Mouse (Mus musculus) megakaryocyte, embryonic 14.5 days (primary cell): ENCODE data around the gene Abi1. TPM values are rescaled to one million over a fixed set of nuclear protein-coding genes. Genes with fewer than 3 reads are reported as not detected.

Source experiments
- H3K27me3 ChIP-seq: replicated peaks from 2 replicates; pipeline ENCODE3; 2012; ENCODE audit warnings: inconsistent platforms
- H3K36me3 ChIP-seq: replicated peaks from 2 replicates; pipeline ENCODE3; 2012; ENCODE audit warnings: low read length, inconsistent platforms, mixed read lengths
- H3K4me1 ChIP-seq: 2 replicates; pipeline ENCODE4 v1.6.1; 2012; ENCODE audit warnings: inconsistent platforms
- H3K4me3 ChIP-seq: replicated peaks from 2 replicates; pipeline ENCODE3; 2012; ENCODE audit warnings: moderate library complexity, mild to moderate bottlenecking, inconsistent platforms
- H3K9me3 ChIP-seq: 2 replicates; pipeline ENCODE4 v1.6.1; 2012; ENCODE audit warnings: inconsistent platforms
- FLI1 ChIP-seq: IDR thresholded peaks from 2 replicates; pipeline ENCODE4 v1.6.1; 2012; ENCODE audit warnings: low read length, inconsistent platforms, mixed read lengths
- GATA1 ChIP-seq: IDR thresholded peaks from 3 replicates; pipeline ENCODE4 v1.6.1; 2012; ENCODE audit warnings: mixed read lengths, low read length, inconsistent platforms, borderline replicate concordance
- polyA plus RNA-seq: library from polyadenylated mRNA; stranded (reverse); fragments of >175 nt; gene quantifications from 2 replicates; pipeline ENCODE4 v1.2.3, GENCODE M21; 2012; ENCODE audit warnings: low replicate concordance; ENCODE audit not compliant: insufficient read depth

Abi1 gene
- polyA plus RNA-seq, 1 experiment, result 61.8 TPM

DNA sequence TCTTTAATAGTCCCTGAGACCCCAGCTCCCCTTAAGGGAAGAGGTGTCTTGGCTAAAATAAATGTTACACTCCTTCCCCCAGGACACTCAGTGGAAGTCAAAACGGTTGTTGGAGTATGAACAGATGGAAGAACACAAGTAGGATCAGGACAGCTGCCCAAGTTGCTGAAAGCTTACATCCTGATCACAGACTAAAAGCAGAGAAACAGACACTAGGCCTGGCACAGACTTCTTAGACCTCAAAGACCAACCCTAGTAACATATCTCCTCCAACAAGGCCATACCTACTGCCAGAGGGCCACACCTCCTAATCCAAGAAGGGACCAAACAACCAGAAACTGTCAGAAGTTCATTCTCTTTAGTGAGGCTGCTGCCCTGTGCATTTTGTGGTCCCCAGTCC is 31.8 kb downstream of the Abi1 start:
- H3K27me3 ChIP-seq, result no peaks in the 10 kb centered on the region
- H3K36me3 ChIP-seq, result peaks cover 27% of the 10 kb centered on the region
- no peak for TF ChIP-seq GATA1
- TF ChIP-seq FLI1, result no peak
- H3K4me3 ChIP-seq, result no peak overlapping the region
- H3K9me3 ChIP-seq, result no peaks in the 10 kb centered on the region
- peaks cover 53% of the 10 kb centered on the region for H3K4me1 ChIP-seq

DNA sequence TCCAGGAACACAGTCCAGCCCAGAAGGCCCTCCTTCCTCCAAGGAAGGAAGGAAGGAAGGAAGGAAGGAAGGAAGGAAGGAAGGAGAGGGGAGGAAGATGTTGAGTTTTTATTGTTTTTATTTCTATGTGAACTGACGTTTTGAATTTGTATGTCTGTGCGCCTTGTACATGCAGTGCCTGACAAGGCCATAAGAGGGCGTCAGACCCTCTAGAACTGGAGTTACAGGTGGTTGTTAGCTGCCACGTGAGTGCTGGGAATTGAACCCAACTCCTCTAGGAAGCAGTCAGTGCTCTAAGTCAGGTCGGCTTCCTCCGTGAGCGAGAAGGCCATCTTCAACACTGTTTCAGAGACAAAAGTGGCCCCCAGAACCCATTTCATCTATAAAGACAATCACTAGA is 32.5 kb downstream of the Abi1 start:
- Histone ChIP-seq H3K36me3 (peaks cover 32% of the 10 kb centered on the region), H3K27me3 (no peaks in the 10 kb centered on the region), H3K4me1 (peaks cover 59% of the 10 kb centered on the region), H3K9me3 (no peaks in the 10 kb centered on the region), H3K4me3 (no peak overlapping the region)
- TF ChIP-seq GATA1 (no peak), FLI1 (no peak)

DNA sequence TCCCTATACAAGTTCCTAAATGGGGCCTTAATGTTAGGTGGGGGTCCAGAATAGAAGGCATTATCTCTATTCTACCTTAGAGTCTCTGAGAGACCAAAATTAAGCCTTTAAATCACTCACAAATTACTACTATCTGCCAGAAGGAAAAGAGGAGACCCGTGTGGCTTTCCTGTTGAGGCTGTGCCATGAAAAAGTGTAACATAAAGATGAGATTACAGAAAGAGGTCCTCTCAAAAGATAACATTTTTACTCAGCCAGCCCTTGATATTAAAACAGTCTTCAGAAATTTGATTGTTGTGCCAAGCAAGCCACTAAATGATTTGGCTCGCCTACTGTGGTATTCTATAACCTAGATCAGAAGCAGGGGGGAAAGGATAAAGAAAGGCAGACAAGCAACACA is 32.9 kb downstream of the Abi1 start:
- peaks cover 64% of the 10 kb centered on the region for H3K4me1 ChIP-seq
- H3K9me3 ChIP-seq, result no peaks in the 10 kb centered on the region
- no peak for TF ChIP-seq FLI1
- TF ChIP-seq GATA1, result no peak
- no peak overlapping the region for H3K4me3 ChIP-seq
- H3K36me3 ChIP-seq, result peaks cover 34% of the 10 kb centered on the region
- no peaks in the 10 kb centered on the region for H3K27me3 ChIP-seq

DNA sequence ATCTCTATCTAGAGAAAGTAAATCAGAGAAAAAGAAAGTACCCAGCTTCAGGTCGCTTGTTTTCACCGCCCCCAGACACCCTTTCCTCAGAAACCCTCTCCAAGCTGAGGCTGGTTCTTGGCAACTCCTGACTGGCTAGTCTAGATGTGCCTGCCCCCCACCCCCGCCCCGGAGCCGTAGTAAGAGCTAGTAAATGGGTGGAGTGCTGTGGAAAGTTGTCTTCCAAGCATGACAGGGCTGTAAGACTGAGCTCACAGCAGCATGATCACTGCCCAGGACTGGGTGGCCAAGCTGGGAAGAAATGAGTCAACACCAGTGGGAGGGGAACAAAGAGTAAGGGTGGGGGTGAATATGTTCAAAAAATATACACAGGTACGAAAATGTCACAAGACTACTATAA is 33.8 kb downstream of the Abi1 start:
- H3K4me3 ChIP-seq, result peak overlapping the region; percentile 59
- no peaks in the 10 kb centered on the region for H3K27me3 ChIP-seq
- no peak for TF ChIP-seq GATA1
- TF ChIP-seq FLI1, result no peak
- peaks cover 34% of the 10 kb centered on the region for H3K36me3 ChIP-seq
- peaks cover 69% of the 10 kb centered on the region for H3K4me1 ChIP-seq
- no peaks in the 10 kb centered on the region for H3K9me3 ChIP-seq

DNA sequence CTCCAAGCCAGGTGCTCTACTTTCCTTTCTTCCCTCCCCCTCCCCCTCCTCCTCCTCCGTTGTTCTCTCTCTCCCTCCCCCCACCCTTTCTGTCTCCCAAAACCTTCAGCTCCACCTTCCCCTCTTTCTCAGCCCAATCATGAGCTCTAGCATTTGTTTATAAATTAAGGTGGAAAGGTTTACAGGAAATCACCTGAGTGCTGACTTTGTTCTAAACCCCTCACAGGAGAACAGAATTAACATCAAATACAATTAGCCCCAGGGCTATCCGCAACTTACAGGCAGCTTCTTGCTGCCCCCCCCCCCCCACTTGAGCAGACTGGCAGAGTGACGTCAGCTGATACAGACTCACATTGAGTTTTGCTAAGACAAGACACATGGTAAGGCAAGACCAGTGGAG is 37.4 kb downstream of the Abi1 start:
- Histone ChIP-seq H3K4me3 (no peak overlapping the region), H3K27me3 (no peaks in the 10 kb centered on the region), H3K4me1 (peaks cover 81% of the 10 kb centered on the region), H3K9me3 (no peaks in the 10 kb centered on the region), H3K36me3 (peaks cover 15% of the 10 kb centered on the region)
- TF ChIP-seq FLI1 (no peak), GATA1 (no peak)

DNA sequence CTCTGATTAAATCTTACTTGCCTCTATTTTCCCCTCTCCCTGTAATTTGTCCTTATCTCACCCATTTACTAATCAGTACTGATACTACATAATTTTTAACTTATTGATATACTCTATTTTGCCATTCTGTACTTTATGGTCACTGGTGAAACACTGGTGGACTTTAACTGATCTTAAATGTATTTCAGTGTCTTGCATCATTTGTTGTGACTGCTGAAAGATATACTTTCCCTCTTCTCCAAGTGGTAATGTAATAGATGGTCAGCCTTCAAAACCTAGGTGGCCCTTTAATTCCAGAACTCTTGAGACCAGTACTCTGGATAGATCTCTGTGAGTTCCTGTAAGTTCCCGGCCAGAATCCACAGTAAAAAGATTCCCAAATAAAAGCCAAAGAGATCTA is 40.4 kb downstream of the Abi1 start:
- Histone ChIP-seq H3K9me3 (no peaks in the 10 kb centered on the region), H3K27me3 (no peaks in the 10 kb centered on the region), H3K4me1 (peaks cover 76% of the 10 kb centered on the region), H3K4me3 (no peak overlapping the region), H3K36me3 (peaks cover 13% of the 10 kb centered on the region)
- TF ChIP-seq FLI1 (no peak), GATA1 (no peak)

GRCm38 (mm10) chr2:22998804-22999203 is 41.2 kb downstream of the Abi1 start:
- Histone ChIP-seq H3K27me3 (no peaks in the 10 kb centered on the region), H3K9me3 (no peaks in the 10 kb centered on the region), H3K4me3 (peak overlapping the region; percentile 80), H3K36me3 (peaks cover 17% of the 10 kb centered on the region), H3K4me1 (peaks cover 76% of the 10 kb centered on the region)
- no peak for TF ChIP-seq FLI1
- no peak for TF ChIP-seq GATA1

DNA sequence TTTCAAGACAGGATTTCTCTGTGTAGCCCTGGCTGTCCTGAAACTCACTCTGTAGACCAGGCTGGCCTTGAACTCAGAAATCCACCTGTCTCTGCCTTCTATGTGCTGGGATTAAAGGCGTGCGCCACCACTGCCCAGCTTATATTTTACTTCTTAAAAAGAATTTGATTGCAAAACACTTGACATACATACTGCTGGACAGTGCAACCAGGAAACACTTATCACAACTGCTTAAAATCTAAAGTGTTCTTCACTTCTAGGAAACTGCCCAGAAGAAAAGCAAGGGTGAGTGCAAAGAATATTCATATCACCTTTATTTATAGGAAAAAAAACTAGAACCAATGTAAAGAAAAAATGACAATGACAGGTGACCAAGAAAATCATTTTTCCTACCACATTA is 42.0 kb downstream of the Abi1 start:
- Histone ChIP-seq H3K4me1 (peaks cover 71% of the 10 kb centered on the region), H3K4me3 (no peak overlapping the region), H3K27me3 (no peaks in the 10 kb centered on the region), H3K9me3 (no peaks in the 10 kb centered on the region), H3K36me3 (peaks cover 23% of the 10 kb centered on the region)
- TF ChIP-seq FLI1 (no peak), GATA1 (no peak)

GRCm38 (mm10) chr2:22996071-22996470 is 44.0 kb downstream of the Abi1 start:
- peaks cover 30% of the 10 kb centered on the region for H3K36me3 ChIP-seq
- H3K4me3 ChIP-seq, result no peak overlapping the region
- no peaks in the 10 kb centered on the region for H3K9me3 ChIP-seq
- H3K27me3 ChIP-seq, result no peaks in the 10 kb centered on the region
- H3K4me1 ChIP-seq, result peaks cover 56% of the 10 kb centered on the region
- no peak for TF ChIP-seq FLI1
- TF ChIP-seq GATA1, result no peak

- H3K27me3 ChIP-seq, result no peaks in the 10 kb centered on the region
- TF ChIP-seq GATA1 (no peak), FLI1 (no peak)
Measured at GRCm38 (mm10) chr2:22985973-22986657, 53.9 kb downstream of the Abi1 start.

More at GRCm38 (mm10) chr2:22985973-22986657, 53.9 kb downstream of the Abi1 start:
- Histone ChIP-seq H3K9me3 (no peaks in the 10 kb centered on the region), H3K4me3 (no peak overlapping the region), H3K4me1 (peaks cover 65% of the 10 kb centered on the region), H3K36me3 (peaks cover 19% of the 10 kb centered on the region)
